Mouse (Mus musculus): ENCODE measurements at regions not wholly inside any gene's neighbourhood (a gene's known extent, or its start where the extent isn't known, plus 50 kb on each side); places are given as distances from the start of the nearest gene placed in this dataset.

GRCm38 (mm10) chr3:33717317-33717716, 82.3 kb upstream of the Ttc14 start:
- no peak for TF ChIP-seq CTCF (IDR thresholded peaks at IDR 0.05; ENCODE audit: low read depth)
- 76% methylated on average over 4 of the region's 4 CpGs for WGBS
- DNase-seq (no peak), ATAC-seq (no peak)
- 0 out of 2 replicates have a peak, but pooled peaks cover 3% of the 10 kb centered on the region for H3K9me3 ChIP-seq (ENCODE audit: low read length)
- H3K4me2 ChIP-seq (ENCODE audit: low read depth): no peak overlapping the region
- no peaks in the 10 kb centered on the region for H3K4me1 ChIP-seq (ENCODE audit: insufficient read depth)
- no peak overlapping the region for H3K27ac ChIP-seq (ENCODE audit: low read depth, low read length)
- H3K9ac ChIP-seq: no peak overlapping the region
- H3K27me3 ChIP-seq (ENCODE audit: insufficient read depth, low read length): no peaks in the 10 kb centered on the region
- H3K4me3 ChIP-seq (ENCODE audit: low read depth, low read length): no peak overlapping the region
- H3K36me3 ChIP-seq (ENCODE audit: insufficient read depth): no peaks in the 10 kb centered on the region

- 86% methylated on average over 1 of the region's 1 CpGs for WGBS
- no peak for TF ChIP-seq CTCF (IDR thresholded peaks at IDR 0.05; ENCODE audit: low read depth)
Observed at GRCm38 (mm10) chr3:33727915-33728314, 71.7 kb upstream of the Ttc14 start.

GRCm38 (mm10) chr3:33730364-33730763, 69.3 kb upstream of the Ttc14 start:
- Histone ChIP-seq H3K4me1 (ENCODE audit: insufficient read depth) (no peaks in the 10 kb centered on the region), H3K36me3 (ENCODE audit: insufficient read depth) (no peaks in the 10 kb centered on the region), H3K27ac (ENCODE audit: low read depth, low read length) (no peak overlapping the region), H3K4me2 (ENCODE audit: low read depth) (no peak overlapping the region), H3K9ac (no peak overlapping the region), H3K9me3 (ENCODE audit: low read length) (no peaks in the 10 kb centered on the region), H3K4me3 (ENCODE audit: low read depth, low read length) (no peak overlapping the region), H3K27me3 (ENCODE audit: insufficient read depth, low read length) (no peaks in the 10 kb centered on the region)
- TF ChIP-seq CTCF (IDR thresholded peaks at IDR 0.05; ENCODE audit: low read depth): no peak
- WGBS: 85% methylated on average over 4 of the region's 4 CpGs
- ATAC-seq (no peak), DNase-seq (no peak)

More at GRCm38 (mm10) chr3:33727915-33728314, 71.7 kb upstream of the Ttc14 start:
- DNase-seq (no peak), ATAC-seq (no peak)
- no peak overlapping the region for H3K4me3 ChIP-seq (ENCODE audit: low read depth, low read length)
- H3K4me2 ChIP-seq (ENCODE audit: low read depth): no peak overlapping the region
- no peaks in the 10 kb centered on the region for H3K27me3 ChIP-seq (ENCODE audit: insufficient read depth, low read length)
- no peak overlapping the region for H3K27ac ChIP-seq (ENCODE audit: low read depth, low read length)
- no peaks in the 10 kb centered on the region for H3K9me3 ChIP-seq (ENCODE audit: low read length)
- H3K9ac ChIP-seq: no peak overlapping the region
- no peaks in the 10 kb centered on the region for H3K36me3 ChIP-seq (ENCODE audit: insufficient read depth)
- no peaks in the 10 kb centered on the region for H3K4me1 ChIP-seq (ENCODE audit: insufficient read depth)

- no peaks in the 10 kb centered on the region for H3K9me3 ChIP-seq (ENCODE audit: low read length)
- H3K9ac ChIP-seq: no peak overlapping the region
- no peak for DNase-seq
- no peak overlapping the region for H3K27ac ChIP-seq (ENCODE audit: low read depth, low read length)
- no peak overlapping the region for H3K4me3 ChIP-seq (ENCODE audit: low read depth, low read length)
- no peak for TF ChIP-seq CTCF (IDR thresholded peaks at IDR 0.05; ENCODE audit: low read depth)
- no peaks in the 10 kb centered on the region for H3K4me1 ChIP-seq (ENCODE audit: insufficient read depth)
- WGBS: 82% methylated on average over 1 of the region's 1 CpGs
- no peak for ATAC-seq
- no peaks in the 10 kb centered on the region for H3K36me3 ChIP-seq (ENCODE audit: insufficient read depth)
- H3K27me3 ChIP-seq (ENCODE audit: insufficient read depth, low read length): no peaks in the 10 kb centered on the region
- no peak overlapping the region for H3K4me2 ChIP-seq (ENCODE audit: low read depth)
Observed at GRCm38 (mm10) chr3:33737496-33737895, 62.1 kb upstream of the Ttc14 start.

GRCm38 (mm10) chr3:33742138-33742537, 57.5 kb upstream of the Ttc14 start:
- Histone ChIP-seq H3K27ac (ENCODE audit: low read depth, low read length) (no peak overlapping the region), H3K9me3 (ENCODE audit: low read length) (no peaks in the 10 kb centered on the region), H3K4me1 (ENCODE audit: insufficient read depth) (no peaks in the 10 kb centered on the region), H3K4me3 (ENCODE audit: low read depth, low read length) (no peak overlapping the region), H3K4me2 (ENCODE audit: low read depth) (no peak overlapping the region), H3K36me3 (ENCODE audit: insufficient read depth) (no peaks in the 10 kb centered on the region), H3K27me3 (ENCODE audit: insufficient read depth, low read length) (no peaks in the 10 kb centered on the region), H3K9ac (no peak overlapping the region)
- DNase-seq (peak; percentile 7), ATAC-seq (no peak; the same call in 1 of the 2 replicates)
- no peak for TF ChIP-seq CTCF (IDR thresholded peaks at IDR 0.05; ENCODE audit: low read depth)
- WGBS: 80% methylated on average over 4 of the region's 4 CpGs
